Mouse (Mus musculus) myocyte (in vitro differentiated cells): ENCODE results near the gene Cenpp. TPM values are rescaled to one million over a fixed set of nuclear protein-coding genes. Genes with fewer than 3 reads are reported as not detected.

ENCODE experiments used
- H3K27me3 ChIP-seq: one replicate; pipeline ENCODE4 v1.6.1; 2011; ENCODE audit not compliant: control insufficient read depth, insufficient read depth, insufficient read length
- H3K36me3 ChIP-seq: one replicate; pipeline ENCODE4 v1.6.1; 2011; ENCODE audit not compliant: control insufficient read depth, insufficient read depth
- H3K4me2 ChIP-seq: one replicate; pipeline ENCODE4 v1.6.1; 2011; ENCODE audit warnings: low read depth, control low read depth
- H3K4me3 ChIP-seq: one replicate; pipeline ENCODE4 v1.5.1; 2011; ENCODE audit warnings: mild to moderate bottlenecking, control low read depth, moderate library complexity
- H3K79me2 ChIP-seq: one replicate; pipeline ENCODE4 v1.6.1; 2011; ENCODE audit not compliant: control insufficient read depth, insufficient read depth
- H3ac ChIP-seq: one replicate; pipeline ENCODE4 v1.6.1; 2011; ENCODE audit not compliant: control insufficient read depth, insufficient read length
- CEBPB ChIP-seq: IDR thresholded peaks from 2 replicates; pipeline ENCODE4 v1.6.1; 2011; ENCODE audit warnings: mild to moderate bottlenecking, moderate library complexity; ENCODE audit not compliant: poor library complexity, insufficient read depth, severe bottlenecking
- E2F4 ChIP-seq: IDR thresholded peaks from one replicate; pipeline ENCODE4 v1.6.1; 2011; ENCODE audit warnings: mild to moderate bottlenecking, control low read depth, moderate library complexity; ENCODE audit not compliant: insufficient read depth
- MAX ChIP-seq: IDR thresholded peaks from one replicate; pipeline ENCODE4 v1.6.1; 2011; ENCODE audit warnings: low read depth, mild to moderate bottlenecking, control low read depth
- MYOD1 ChIP-seq, 3 experiments: IDR thresholded peaks; one replicate each; pipeline ENCODE4 v1.6.1; 2011; ENCODE audit warnings: control low read depth in 2 of 3, low read depth in 2 of 3, mild to moderate bottlenecking in 2 of 3, moderate library complexity in 1 of 3; ENCODE audit not compliant: insufficient read length in 2 of 3, control insufficient read depth in 1 of 3
- MYOG ChIP-seq, 3 experiments: IDR thresholded peaks; one replicate each; pipeline ENCODE4 v1.6.1; 2011; ENCODE audit warnings: control low read depth in 2 of 3, low read depth in 2 of 3, mild to moderate bottlenecking in 2 of 3; ENCODE audit not compliant: insufficient read length in 2 of 3, control insufficient read depth in 1 of 3, insufficient read depth in 1 of 3
- POLR2A ChIP-seq: IDR thresholded peaks from one replicate; pipeline ENCODE4 v1.6.1; 2011; ENCODE audit warnings: low read depth, mild to moderate bottlenecking, control low read depth, moderate library complexity; ENCODE audit not compliant: insufficient read length
- POLR2AphosphoS2 ChIP-seq: IDR thresholded peaks from one replicate; pipeline ENCODE4 v1.6.1; 2011; ENCODE audit warnings: low read depth, control low read depth; ENCODE audit not compliant: insufficient read length
- REST ChIP-seq: IDR thresholded peaks from one replicate; pipeline ENCODE4 v1.6.1; 2011; ENCODE audit warnings: mild to moderate bottlenecking, control low read depth, moderate library complexity; ENCODE audit not compliant: insufficient read depth, insufficient read length
- SRF ChIP-seq: IDR thresholded peaks from one replicate; pipeline ENCODE4 v1.6.1; 2011; ENCODE audit warnings: low read depth; ENCODE audit not compliant: control insufficient read depth, insufficient read length
- TCF12 ChIP-seq: IDR thresholded peaks from one replicate; pipeline ENCODE4 v1.6.1; 2011; ENCODE audit warnings: mild to moderate bottlenecking, control low read depth; ENCODE audit not compliant: poor library complexity, insufficient read depth, severe bottlenecking
- TCF3 ChIP-seq: IDR thresholded peaks from one replicate; pipeline ENCODE4 v1.6.1; 2011; ENCODE audit warnings: low read depth, control low read depth; ENCODE audit not compliant: insufficient read length
- USF1 ChIP-seq: IDR thresholded peaks from one replicate; pipeline ENCODE4 v1.6.1; 2011; ENCODE audit warnings: low read depth, mild to moderate bottlenecking, control low read depth, moderate library complexity
- polyA plus RNA-seq: library from polyadenylated mRNA; unstranded; fragments of >200 nt; fragmentation: generic; extraction: Trizol; gene quantifications from one replicate; pipeline ENCODE4 v1.2.1, GENCODE M21; 2012; ENCODE audit warnings: missing spikeins

Cenpp gene
- polyA plus RNA-seq, 1 experiment = 6.3 TPM

- Histone ChIP-seq H3K36me3 (peaks cover 40% of the 10 kb centered on the region), H3K4me3 (no peak overlapping the region), H3K4me2 (no peak overlapping the region), H3K27me3 (no peaks in the 10 kb centered on the region), H3K79me2 (no peaks in the 10 kb centered on the region), H3ac (no peak overlapping the region)
- no peak for TF ChIP-seq REST
- no peak for TF ChIP-seq MAX
- no peak for TF ChIP-seq USF1
- no peak for TF ChIP-seq MYOG (IDR thresholded peaks at IDR 0.05; ENCODE audit: control insufficient read depth in 1 of 3, insufficient read depth in 1 of 3, insufficient read length in 2 of 3, low read depth in 2 of 3)
- TF ChIP-seq TCF12 = no peak
- no peak for TF ChIP-seq POLR2A
- no peak for TF ChIP-seq POLR2AphosphoS2
- no peak for TF ChIP-seq E2F4
- no peak for TF ChIP-seq MYOD1 (IDR thresholded peaks at IDR 0.05; ENCODE audit: control insufficient read depth in 1 of 3, insufficient read length in 2 of 3, low read depth in 2 of 3)
- TF ChIP-seq SRF = no peak
Measured at GRCm38 (mm10) chr13:49465875-49466274, 186.7 kb downstream of the Cenpp start.

- Histone ChIP-seq H3K4me3 (no peak overlapping the region), H3K4me2 (no peak overlapping the region), H3K36me3 (peaks cover 40% of the 10 kb centered on the region), H3ac (no peak overlapping the region), H3K79me2 (no peaks in the 10 kb centered on the region), H3K27me3 (no peaks in the 10 kb centered on the region)
- no peak for TF ChIP-seq POLR2AphosphoS2
- TF ChIP-seq TCF3 = no peak
- TF ChIP-seq MYOG (IDR thresholded peaks at IDR 0.05; ENCODE audit: control insufficient read depth in 1 of 3, insufficient read depth in 1 of 3, insufficient read length in 2 of 3, low read depth in 2 of 3) = no peak
- TF ChIP-seq MYOD1 (IDR thresholded peaks at IDR 0.05; ENCODE audit: control insufficient read depth in 1 of 3, insufficient read length in 2 of 3, low read depth in 2 of 3) = no peak
- no peak for TF ChIP-seq POLR2A
- TF ChIP-seq SRF = no peak
- TF ChIP-seq TCF12 = no peak
- no peak for TF ChIP-seq REST
- TF ChIP-seq E2F4 = no peak
- no peak for TF ChIP-seq USF1
- no peak for TF ChIP-seq CEBPB
- no peak for TF ChIP-seq MAX
Measured at GRCm38 (mm10) chr13:49462921-49463320, 189.7 kb downstream of the Cenpp start.

GRCm38 (mm10) chr13:49461458-49462132 lies 191.0 kb downstream of the Cenpp start:
- Histone ChIP-seq H3K4me3 (no peak overlapping the region), H3K27me3 (no peaks in the 10 kb centered on the region), H3K4me2 (no peak overlapping the region), H3K36me3 (peaks cover 40% of the 10 kb centered on the region), H3ac (no peak overlapping the region), H3K79me2 (no peaks in the 10 kb centered on the region)
- no peak for TF ChIP-seq TCF3
- TF ChIP-seq POLR2AphosphoS2 = no peak
- TF ChIP-seq MYOG (IDR thresholded peaks at IDR 0.05; ENCODE audit: control insufficient read depth in 1 of 3, insufficient read depth in 1 of 3, insufficient read length in 2 of 3, low read depth in 2 of 3) = no peak
- no peak for TF ChIP-seq CEBPB
- TF ChIP-seq REST = no peak
- TF ChIP-seq MAX = no peak
- TF ChIP-seq E2F4 = no peak
- TF ChIP-seq SRF = no peak
- TF ChIP-seq POLR2A = no peak
- TF ChIP-seq MYOD1 (IDR thresholded peaks at IDR 0.05; ENCODE audit: control insufficient read depth in 1 of 3, insufficient read length in 2 of 3, low read depth in 2 of 3) = no peak
- TF ChIP-seq TCF12 = no peak
- no peak for TF ChIP-seq USF1

- no peak overlapping the region for H3K4me3 ChIP-seq
- no peak overlapping the region for H3K4me2 ChIP-seq
- peaks cover 40% of the 10 kb centered on the region for H3K36me3 ChIP-seq
- H3K27me3 ChIP-seq = no peaks in the 10 kb centered on the region
- TF ChIP-seq REST (no peak), TCF3 (no peak), MAX (no peak), CEBPB (no peak), MYOG (IDR thresholded peaks at IDR 0.05; ENCODE audit: control insufficient read depth in 1 of 3, insufficient read depth in 1 of 3, insufficient read length in 2 of 3, low read depth in 2 of 3) (no peak), MYOD1 (IDR thresholded peaks at IDR 0.05; ENCODE audit: control insufficient read depth in 1 of 3, insufficient read length in 2 of 3, low read depth in 2 of 3) (no peak), USF1 (no peak), SRF (no peak), POLR2AphosphoS2 (no peak), TCF12 (no peak), E2F4 (no peak), POLR2A (no peak)
- H3ac ChIP-seq = no peak overlapping the region
- no peaks in the 10 kb centered on the region for H3K79me2 ChIP-seq
Measured at GRCm38 (mm10) chr13:49460692-49461414, 191.7 kb downstream of the Cenpp start.
